Mouse (Mus musculus): ENCODE results near the gene Fgf15. TPM values are rescaled to one million over a fixed set of nuclear protein-coding genes. Genes with fewer than 3 reads are reported as not detected.
A peak's percentile ranks its signal among the peaks of the same experiment; 100 is the strongest.

Gene Fgf15
- polyA plus RNA-seq, 1 experiment = not detected

GRCm38 (mm10) chr7:144914296-144914947 lies 18.1 kb downstream of the Fgf15 start:
- TF ChIP-seq POLR2AphosphoS2 (IDR thresholded peaks at IDR 0.05; ENCODE audit: insufficient read length, low read depth) (no peak), POLR2A (IDR thresholded peaks at IDR 0.05; ENCODE audit: insufficient read length, low read depth) (no peak), USF1 (IDR thresholded peaks at IDR 0.05; ENCODE audit: low read depth) (no peak), MYOD1 (IDR thresholded peaks at IDR 0.05; ENCODE audit: control insufficient read depth in 1 of 3, insufficient read length in 2 of 3, low read depth in 2 of 3) (no peak), CEBPB (IDR thresholded peaks at IDR 0.05; ENCODE audit: insufficient read depth, poor library complexity, severe bottlenecking) (no peak), TCF12 (IDR thresholded peaks at IDR 0.05; ENCODE audit: insufficient read depth, poor library complexity, severe bottlenecking) (no peak), MYOG (IDR thresholded peaks at IDR 0.05; ENCODE audit: control insufficient read depth in 1 of 3, insufficient read depth in 1 of 3, insufficient read length in 2 of 3, low read depth in 2 of 3) (no peak), MAX (IDR thresholded peaks at IDR 0.05; ENCODE audit: low read depth) (no peak), REST (IDR thresholded peaks at IDR 0.05; ENCODE audit: insufficient read depth, insufficient read length) (no peak), TCF3 (IDR thresholded peaks at IDR 0.05; ENCODE audit: insufficient read length, low read depth) (no peak), E2F4 (IDR thresholded peaks at IDR 0.05; ENCODE audit: insufficient read depth) (no peak), SRF (IDR thresholded peaks at IDR 0.05; ENCODE audit: control insufficient read depth, insufficient read length, low read depth) (no peak)
- peaks cover 12% of the 10 kb centered on the region for H3K79me2 ChIP-seq (ENCODE audit: control insufficient read depth, insufficient read depth)

GRCm38 (mm10) chr7:144914948-144915750 lies 18.8 kb downstream of the Fgf15 start, which contains the start of gene LTO1:
Gene LTO1 (plus strand): TSS chr7:144915100.
- Histone ChIP-seq H3K79me2 (ENCODE audit: control insufficient read depth, insufficient read depth) (peaks cover 12% of the 10 kb centered on the region), H3K27me3 (ENCODE audit: control insufficient read depth, insufficient read depth, insufficient read length) (no peaks in the 10 kb centered on the region), H3K36me3 (ENCODE audit: control insufficient read depth, insufficient read depth) (peaks cover 7% of the 10 kb centered on the region), H3K4me2 (ENCODE audit: low read depth) (peak within 1 kb of the TSS; percentile 92), H3K4me3 (peak within 1 kb of the TSS; percentile 79), H3ac (ENCODE audit: control insufficient read depth, insufficient read length) (peak within 1 kb of the TSS; percentile 78)
- TF ChIP-seq USF1 (IDR thresholded peaks at IDR 0.05; ENCODE audit: low read depth) = no peak
- no peak for TF ChIP-seq CEBPB (IDR thresholded peaks at IDR 0.05; ENCODE audit: insufficient read depth, poor library complexity, severe bottlenecking)
- TF ChIP-seq POLR2AphosphoS2 (IDR thresholded peaks at IDR 0.05; ENCODE audit: insufficient read length, low read depth) = no peak
- TF ChIP-seq E2F4 (IDR thresholded peaks at IDR 0.05; ENCODE audit: insufficient read depth) = no peak
- no peak for TF ChIP-seq SRF (IDR thresholded peaks at IDR 0.05; ENCODE audit: control insufficient read depth, insufficient read length, low read depth)
- peak; percentile 60 for TF ChIP-seq POLR2A (IDR thresholded peaks at IDR 0.05; ENCODE audit: insufficient read length, low read depth)
- peak in 2 of 3 experiments; percentile 49 to 74 for TF ChIP-seq MYOG (IDR thresholded peaks at IDR 0.05; ENCODE audit: control insufficient read depth in 1 of 3, insufficient read depth in 1 of 3, insufficient read length in 2 of 3, low read depth in 2 of 3)
- TF ChIP-seq REST (IDR thresholded peaks at IDR 0.05; ENCODE audit: insufficient read depth, insufficient read length) = no peak
- no peak for TF ChIP-seq TCF3 (IDR thresholded peaks at IDR 0.05; ENCODE audit: insufficient read length, low read depth)
- no peak for TF ChIP-seq MAX (IDR thresholded peaks at IDR 0.05; ENCODE audit: low read depth)
- TF ChIP-seq TCF12 (IDR thresholded peaks at IDR 0.05; ENCODE audit: insufficient read depth, poor library complexity, severe bottlenecking) = no peak
- TF ChIP-seq MYOD1 (IDR thresholded peaks at IDR 0.05; ENCODE audit: control insufficient read depth in 1 of 3, insufficient read length in 2 of 3, low read depth in 2 of 3) = peak in 2 of 3 experiments; percentile 40 to 58

More at GRCm38 (mm10) chr7:144914296-144914947, 18.1 kb downstream of the Fgf15 start:
- H3K4me3 ChIP-seq = peak overlapping the region; percentile 79
- H3K36me3 ChIP-seq (ENCODE audit: control insufficient read depth, insufficient read depth) = peaks cover 4% of the 10 kb centered on the region
- peak overlapping the region; percentile 78 for H3ac ChIP-seq (ENCODE audit: control insufficient read depth, insufficient read length)
- H3K4me2 ChIP-seq (ENCODE audit: low read depth) = peak overlapping the region; percentile 80
- no peaks in the 10 kb centered on the region for H3K27me3 ChIP-seq (ENCODE audit: control insufficient read depth, insufficient read depth, insufficient read length)

- Histone ChIP-seq H3K79me2 (ENCODE audit: control insufficient read depth, insufficient read depth) (peaks cover 12% of the 10 kb centered on the region), H3K27me3 (ENCODE audit: control insufficient read depth, insufficient read depth, insufficient read length) (no peaks in the 10 kb centered on the region), H3K36me3 (ENCODE audit: control insufficient read depth, insufficient read depth) (peaks cover 7% of the 10 kb centered on the region), H3K4me3 (no peak overlapping the region), H3ac (ENCODE audit: control insufficient read depth, insufficient read length) (no peak overlapping the region), H3K4me2 (ENCODE audit: low read depth) (no peak overlapping the region)
- TF ChIP-seq SRF (IDR thresholded peaks at IDR 0.05; ENCODE audit: control insufficient read depth, insufficient read length, low read depth) = no peak
- TF ChIP-seq REST (IDR thresholded peaks at IDR 0.05; ENCODE audit: insufficient read depth, insufficient read length) = no peak
- no peak for TF ChIP-seq MYOG (IDR thresholded peaks at IDR 0.05; ENCODE audit: control insufficient read depth in 1 of 3, insufficient read depth in 1 of 3, insufficient read length in 2 of 3, low read depth in 2 of 3)
- no peak for TF ChIP-seq MAX (IDR thresholded peaks at IDR 0.05; ENCODE audit: low read depth)
- TF ChIP-seq USF1 (IDR thresholded peaks at IDR 0.05; ENCODE audit: low read depth) = no peak
- no peak for TF ChIP-seq TCF3 (IDR thresholded peaks at IDR 0.05; ENCODE audit: insufficient read length, low read depth)
- no peak for TF ChIP-seq TCF12 (IDR thresholded peaks at IDR 0.05; ENCODE audit: insufficient read depth, poor library complexity, severe bottlenecking)
- TF ChIP-seq E2F4 (IDR thresholded peaks at IDR 0.05; ENCODE audit: insufficient read depth) = no peak
- no peak for TF ChIP-seq POLR2AphosphoS2 (IDR thresholded peaks at IDR 0.05; ENCODE audit: insufficient read length, low read depth)
These were observed 22.5 kb downstream of the Fgf15 start for GRCm38 (mm10) chr7:144918823-144919222.

- H3K27me3 ChIP-seq (ENCODE audit: control insufficient read depth, insufficient read depth, insufficient read length) = no peaks in the 10 kb centered on the region
- no peak overlapping the region for H3ac ChIP-seq (ENCODE audit: control insufficient read depth, insufficient read length)
- no peaks in the 10 kb centered on the region for H3K79me2 ChIP-seq (ENCODE audit: control insufficient read depth, insufficient read depth)
- no peak overlapping the region for H3K4me3 ChIP-seq
- no peak overlapping the region for H3K4me2 ChIP-seq (ENCODE audit: low read depth)
- no peak for TF ChIP-seq MAX (IDR thresholded peaks at IDR 0.05; ENCODE audit: low read depth)
- TF ChIP-seq POLR2A (IDR thresholded peaks at IDR 0.05; ENCODE audit: insufficient read length, low read depth) = no peak
- no peak for TF ChIP-seq E2F4 (IDR thresholded peaks at IDR 0.05; ENCODE audit: insufficient read depth)
- TF ChIP-seq REST (IDR thresholded peaks at IDR 0.05; ENCODE audit: insufficient read depth, insufficient read length) = no peak
- no peak for TF ChIP-seq TCF3 (IDR thresholded peaks at IDR 0.05; ENCODE audit: insufficient read length, low read depth)
- TF ChIP-seq MYOG (IDR thresholded peaks at IDR 0.05; ENCODE audit: control insufficient read depth in 1 of 3, insufficient read depth in 1 of 3, insufficient read length in 2 of 3, low read depth in 2 of 3) = no peak
- TF ChIP-seq CEBPB (IDR thresholded peaks at IDR 0.05; ENCODE audit: insufficient read depth, poor library complexity, severe bottlenecking) = no peak
- TF ChIP-seq POLR2AphosphoS2 (IDR thresholded peaks at IDR 0.05; ENCODE audit: insufficient read length, low read depth) = no peak
- TF ChIP-seq MYOD1 (IDR thresholded peaks at IDR 0.05; ENCODE audit: control insufficient read depth in 1 of 3, insufficient read length in 2 of 3, low read depth in 2 of 3) = no peak
- TF ChIP-seq TCF12 (IDR thresholded peaks at IDR 0.05; ENCODE audit: insufficient read depth, poor library complexity, severe bottlenecking) = no peak
- no peak for TF ChIP-seq USF1 (IDR thresholded peaks at IDR 0.05; ENCODE audit: low read depth)
- TF ChIP-seq SRF (IDR thresholded peaks at IDR 0.05; ENCODE audit: control insufficient read depth, insufficient read length, low read depth) = no peak
- H3K36me3 ChIP-seq (ENCODE audit: control insufficient read depth, insufficient read depth) = no peaks in the 10 kb centered on the region
These were observed 31.3 kb downstream of the Fgf15 start for GRCm38 (mm10) chr7:144927591-144927990.
